Mouse (Mus musculus) C2C12 (cell line): Measurements from ENCODE around the gene Pik3r6.

Experiments used
- CTCF ChIP-seq: IDR thresholded peaks from one replicate; pipeline ENCODE4 v1.5.1; 2011; ENCODE audit not compliant: control insufficient read depth, insufficient read depth, insufficient read length
- FOSL1 ChIP-seq: IDR thresholded peaks from one replicate; pipeline ENCODE4 v1.8.0; 2011; ENCODE audit warnings: mild to moderate bottlenecking, low read length; ENCODE audit not compliant: poor library complexity, insufficient read depth, severe bottlenecking
- MAX ChIP-seq: IDR thresholded peaks from one replicate; pipeline ENCODE4 v1.6.1; 2011; ENCODE audit warnings: mild to moderate bottlenecking, control low read depth

GRCm38 (mm10) chr11:68477661-68478060, 25.2 kb upstream of the Pik3r6 start:
- TF ChIP-seq CTCF = no peak
- no peak for TF ChIP-seq FOSL1
- no peak for TF ChIP-seq MAX
